Mouse (Mus musculus): Measurements from ENCODE around the gene Slc26a1. TPM values are rescaled to one million over a fixed set of nuclear protein-coding genes. Genes with fewer than 3 reads are reported as not detected.
A peak's percentile ranks its signal among the peaks of the same experiment; 100 is the strongest.

The Slc26a1 gene
- polyA plus RNA-seq, 1 experiment from 2014 or later = 2.2 TPM

DNA sequence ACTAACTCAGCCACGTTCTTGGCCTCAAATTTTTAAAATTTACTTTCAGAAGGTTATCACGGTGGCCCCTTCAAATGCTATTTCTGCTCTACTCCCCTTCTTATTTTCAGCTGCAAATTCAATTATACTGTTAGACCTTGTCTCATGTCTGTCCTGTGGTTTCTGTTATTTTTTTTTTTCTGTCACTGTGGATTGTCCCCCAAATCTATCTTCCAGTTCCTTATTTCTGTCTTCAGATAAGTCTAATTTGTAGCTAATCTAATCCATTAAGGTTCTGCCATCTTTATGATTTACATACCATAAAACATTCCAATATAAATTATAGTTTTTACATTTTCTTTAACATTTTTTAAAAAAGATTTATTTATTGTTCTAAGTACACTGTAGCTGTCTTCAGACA lies 8.0 kb downstream of the Slc26a1 start:
- Histone ChIP-seq H3K27ac (replicated peaks) (no peak overlapping the region), H3K9ac (no peak overlapping the region), H3K27me3 (no peaks in the 10 kb centered on the region; the same call in 1 of the 2 replicates), H3K4me1 (replicated peaks) (peaks cover 21% of the 10 kb centered on the region), H3K9me3 (no peaks in the 10 kb centered on the region), H3K36me3 (peaks cover 10% of the 10 kb centered on the region), H3K4me3 (no peak overlapping the region), H3K4me2 (no peak overlapping the region)
- no peak for ATAC-seq (ENCODE audit: low read depth)
- WGBS = 81% methylated on average over 2 of the region's 2 CpGs

DNA sequence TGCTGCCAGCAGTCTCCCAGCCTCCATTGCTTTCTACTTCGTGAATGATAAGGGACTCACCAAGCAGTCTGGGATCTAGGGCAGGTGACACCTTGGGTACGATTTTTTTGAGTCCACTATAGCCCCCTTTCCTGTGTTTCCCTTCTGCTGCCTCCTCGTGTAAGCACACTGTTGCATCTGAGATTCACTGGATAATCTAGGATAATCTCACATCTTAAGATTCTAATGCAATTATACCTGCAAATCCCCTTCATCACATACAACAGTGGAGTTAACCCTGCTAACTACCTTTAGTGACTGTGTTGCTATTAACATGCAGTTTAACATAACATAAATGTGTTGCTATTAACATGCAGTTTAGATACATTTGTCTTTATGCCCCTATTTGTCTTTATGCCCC lies 10.3 kb downstream of the Slc26a1 start:
- H3K9me3 ChIP-seq = no peaks in the 10 kb centered on the region
- no peak overlapping the region for H3K9ac ChIP-seq
- no peaks in the 10 kb centered on the region for H3K36me3 ChIP-seq
- no peak overlapping the region for H3K4me3 ChIP-seq
- peaks cover 21% of the 10 kb centered on the region for H3K4me1 ChIP-seq (replicated peaks)
- no peak for ATAC-seq (ENCODE audit: low read depth)
- no peak overlapping the region for H3K27ac ChIP-seq (replicated peaks)
- WGBS = 46% methylated on average over 3 of the region's 3 CpGs
- H3K4me2 ChIP-seq = no peak overlapping the region
- H3K27me3 ChIP-seq = no peaks in the 10 kb centered on the region; the same call in 1 of the 2 replicates

DNA sequence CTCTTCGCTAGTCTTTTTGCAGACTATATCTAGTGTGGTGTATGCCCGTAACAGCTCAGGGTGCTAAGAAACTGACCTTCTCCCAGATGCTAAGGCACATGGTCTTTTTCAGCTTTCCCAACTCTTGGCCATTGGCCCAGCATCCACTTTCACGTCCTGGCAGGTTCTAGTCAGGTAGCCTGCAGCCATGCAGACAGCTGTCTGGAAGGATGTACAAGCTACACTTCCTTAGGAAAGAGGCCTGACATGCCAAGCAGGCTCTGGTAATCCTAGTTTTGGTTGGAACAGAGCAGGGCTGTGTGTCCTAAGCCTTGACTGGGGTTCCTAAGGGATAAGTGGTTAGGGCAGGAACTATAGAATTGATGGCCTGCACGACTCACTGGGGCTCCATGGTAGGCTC lies 12.6 kb downstream of the Slc26a1 start:
- no peak overlapping the region for H3K4me2 ChIP-seq
- no peak overlapping the region for H3K4me3 ChIP-seq
- no peak overlapping the region for H3K27ac ChIP-seq (replicated peaks)
- no peaks in the 10 kb centered on the region for H3K9me3 ChIP-seq
- ATAC-seq (ENCODE audit: low read depth) = no peak
- peaks cover 25% of the 10 kb centered on the region for H3K4me1 ChIP-seq (replicated peaks)
- WGBS = 86% methylated on average over 4 of the region's 4 CpGs
- H3K27me3 ChIP-seq = no peaks in the 10 kb centered on the region; the same call in 1 of the 2 replicates
- H3K9ac ChIP-seq = no peak overlapping the region
- peaks cover 9% of the 10 kb centered on the region for H3K36me3 ChIP-seq

DNA sequence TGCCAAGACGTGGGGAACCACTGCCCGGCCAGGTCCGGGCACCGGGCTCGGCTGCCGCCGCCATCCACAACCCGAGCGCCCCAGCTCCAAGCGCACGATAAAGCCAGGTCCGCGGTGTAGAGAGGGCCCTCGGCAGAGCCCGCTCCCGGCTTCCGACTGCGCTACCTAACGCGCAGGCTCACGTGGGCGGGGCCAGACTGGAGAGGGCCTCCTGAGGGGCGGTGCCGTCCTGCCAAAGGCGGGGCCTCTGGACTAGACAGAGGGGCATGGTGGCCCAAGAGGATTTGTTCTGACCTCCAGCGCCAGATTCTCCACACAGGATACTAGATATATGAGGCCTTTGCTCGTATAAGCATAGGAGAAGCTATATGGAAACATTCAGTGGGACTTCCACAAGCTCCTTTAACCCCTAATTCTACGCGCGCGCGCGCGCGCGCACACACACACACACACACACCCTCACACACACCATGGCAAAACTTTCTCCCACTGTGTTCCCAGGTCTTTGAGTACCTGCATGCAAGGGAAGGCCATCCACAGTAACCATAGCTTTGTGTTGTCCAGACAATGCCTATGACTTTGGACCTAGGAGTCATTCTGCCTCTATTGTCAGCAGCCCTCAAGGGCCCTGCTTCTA lies 14.6 kb downstream of the Slc26a1 start:
- Histone ChIP-seq H3K27me3 (no peaks in the 10 kb centered on the region), H3K27ac (replicated peaks) (peak overlapping the region; percentile 50; the same call in 1 of the 2 replicates), H3K4me1 (replicated peaks) (peaks cover 25% of the 10 kb centered on the region), H3K9me3 (no peaks in the 10 kb centered on the region), H3K36me3 (peaks cover 28% of the 10 kb centered on the region), H3K4me2 (peak overlapping the region; percentile 71), H3K4me3 (peak overlapping the region; percentile 76), H3K9ac (peak overlapping the region; percentile 93)
- peak; percentile 98 for ATAC-seq (ENCODE audit: low read depth)
- WGBS = 11% methylated on average over 36 of the region's 36 CpGs

DNA sequence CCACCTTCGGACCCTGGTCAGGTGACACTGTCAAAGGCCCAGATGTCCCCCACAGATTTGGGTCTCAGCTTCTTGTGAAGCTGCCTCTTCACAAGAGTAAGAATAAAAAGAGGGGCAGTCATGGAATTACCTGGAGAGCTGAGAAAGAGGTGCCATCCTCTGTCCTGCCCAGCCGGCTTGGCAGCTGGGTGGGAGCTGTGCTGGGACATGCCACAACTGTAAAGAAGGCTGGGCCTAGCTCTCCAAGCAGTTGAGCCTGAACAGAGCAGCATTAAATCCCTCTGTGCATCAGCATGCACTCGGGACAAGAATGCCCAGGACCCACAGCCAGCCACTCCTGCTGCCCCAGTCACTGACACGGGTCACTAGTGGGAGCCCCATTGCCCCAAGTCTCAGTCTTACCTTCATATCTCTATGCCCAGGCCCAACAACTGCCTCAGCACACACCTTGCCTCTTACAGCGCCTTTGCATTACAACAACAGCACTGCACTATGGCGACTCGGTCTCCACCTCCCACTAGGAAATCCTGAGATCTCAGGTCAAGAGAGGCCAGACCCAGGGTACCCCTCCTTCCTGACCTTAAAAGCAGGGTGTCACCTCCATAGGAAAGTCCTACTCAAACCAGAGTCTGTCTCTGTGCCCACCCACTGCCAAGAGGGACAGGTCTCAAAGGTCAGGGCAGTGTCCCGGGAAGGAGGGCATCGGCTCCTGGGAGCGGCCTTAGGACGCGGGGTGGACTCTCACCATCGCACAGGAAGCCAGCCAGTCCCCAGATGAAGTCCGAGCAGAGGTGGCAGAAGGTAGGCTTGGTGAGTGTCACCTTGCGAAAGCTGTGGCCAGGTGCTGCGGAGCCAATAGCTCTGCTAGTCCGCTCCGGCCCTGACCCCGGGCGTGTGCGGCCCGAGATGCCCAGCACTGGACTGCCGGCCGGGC lies 15.4 kb downstream of the Slc26a1 start, which contains the start of gene Idua:
Gene Idua (plus strand): TSS at position 634 of the 934 bp plus-strand sequence.
- peak within 1 kb of the TSS; percentile 76 for H3K4me3 ChIP-seq
- peaks cover 36% of the 10 kb centered on the region for H3K36me3 ChIP-seq
- WGBS = 9% methylated on average over 24 of the region's 24 CpGs
- H3K9me3 ChIP-seq = no peaks in the 10 kb centered on the region
- peaks cover 25% of the 10 kb centered on the region for H3K4me1 ChIP-seq (replicated peaks)
- peak within 1 kb of the TSS; percentile 50; the same call in 1 of the 2 replicates for H3K27ac ChIP-seq (replicated peaks)
- no peaks in the 10 kb centered on the region for H3K27me3 ChIP-seq
- peak within 1 kb of the TSS; percentile 71 for H3K4me2 ChIP-seq
- peak; percentile 59 for ATAC-seq (ENCODE audit: low read depth)
- peak within 1 kb of the TSS; percentile 93 for H3K9ac ChIP-seq

DNA sequence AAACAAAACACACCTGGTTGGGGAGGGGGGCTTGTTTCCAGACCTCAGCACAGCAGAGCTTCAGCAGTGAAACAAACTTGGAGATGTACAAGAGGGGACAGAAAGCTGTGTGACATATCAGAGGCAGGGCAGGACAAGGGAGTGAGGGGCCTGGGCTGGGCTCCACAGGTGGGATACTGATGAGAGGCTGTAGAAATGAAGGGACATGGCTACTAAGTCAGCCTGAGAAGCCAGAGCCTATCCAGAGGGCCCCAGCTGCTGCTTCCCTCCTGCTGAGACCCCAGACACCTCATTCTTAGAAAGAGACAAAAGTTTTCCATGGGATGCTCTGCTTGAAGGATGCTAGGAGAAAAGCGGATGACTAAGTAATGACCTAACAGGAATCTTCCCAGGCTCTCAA lies 16.8 kb downstream of the Slc26a1 start:
- peaks cover 25% of the 10 kb centered on the region for H3K4me1 ChIP-seq (replicated peaks)
- H3K9ac ChIP-seq = 0 out of 2 replicates have a peak overlapping the region, but pooled peaks have one; percentile 12
- WGBS = 76% methylated on average over 1 of the region's 1 CpGs
- peaks cover 50% of the 10 kb centered on the region for H3K36me3 ChIP-seq
- 0 out of 2 replicates have a peak overlapping the region, but pooled peaks have one; percentile 71 for H3K4me2 ChIP-seq
- no peak overlapping the region for H3K4me3 ChIP-seq
- no peaks in the 10 kb centered on the region for H3K27me3 ChIP-seq
- H3K9me3 ChIP-seq = no peaks in the 10 kb centered on the region
- ATAC-seq (ENCODE audit: low read depth) = no peak
- no peak overlapping the region for H3K27ac ChIP-seq (replicated peaks)

DNA sequence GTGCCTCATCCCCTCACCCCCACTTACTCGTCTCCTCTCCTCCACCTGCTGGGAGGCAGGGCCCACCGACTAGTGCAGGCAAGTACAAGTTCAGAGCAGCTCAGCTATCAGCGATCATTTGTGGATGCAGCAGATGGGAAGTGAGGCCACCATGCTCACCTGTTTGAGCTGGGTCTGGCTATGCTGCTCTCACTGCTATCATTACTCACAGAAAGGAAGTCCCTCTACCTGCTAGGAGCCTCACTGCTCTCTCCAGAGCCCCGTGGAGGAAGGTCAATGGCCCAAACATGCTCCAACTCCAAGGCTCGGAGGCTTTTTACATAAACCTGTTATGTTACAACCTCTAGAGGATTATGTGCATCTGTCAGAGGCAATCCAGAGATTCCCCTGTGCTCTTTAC lies 18.0 kb downstream of the Slc26a1 start:
- ATAC-seq (ENCODE audit: low read depth) = no peak

DNA sequence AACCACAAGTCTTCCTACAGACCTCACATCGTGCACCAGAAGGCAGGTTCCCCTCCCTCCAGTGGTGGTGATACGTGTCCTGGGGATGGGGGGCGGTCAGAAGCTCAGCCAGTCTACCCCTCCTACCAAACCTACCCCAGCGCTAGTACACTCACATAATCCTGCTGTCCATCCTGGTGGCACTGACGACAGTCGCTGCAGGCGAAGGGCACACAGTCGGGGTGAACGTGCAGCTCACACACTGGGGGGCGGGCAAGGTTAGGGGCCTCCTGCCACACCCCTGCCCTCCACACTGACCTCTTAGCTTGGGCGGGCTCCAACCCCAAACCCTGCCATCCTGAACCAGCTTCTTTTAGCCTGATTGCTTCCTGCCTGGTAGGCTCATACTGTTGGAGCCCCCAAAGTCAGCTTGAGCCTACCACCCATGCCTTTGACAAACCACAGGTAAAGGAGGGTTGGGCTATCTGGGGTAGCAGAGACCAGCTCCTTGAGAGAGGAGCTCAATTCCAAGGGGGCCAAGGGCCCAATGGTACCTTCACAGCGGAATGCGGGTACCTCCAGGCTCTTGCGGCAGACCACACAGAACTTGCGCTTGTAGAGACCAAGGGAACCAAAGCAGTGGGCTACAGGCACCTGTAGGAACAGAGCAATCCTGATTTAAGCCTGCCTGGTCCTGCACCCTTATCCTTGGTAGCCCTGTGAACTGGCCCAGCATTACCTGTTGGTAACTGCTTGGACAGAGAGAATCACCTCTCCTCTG lies 19.3 kb downstream of the Slc26a1 start:
- Histone ChIP-seq H3K9me3 (no peaks in the 10 kb centered on the region), H3K27ac (replicated peaks) (no peak overlapping the region), H3K9ac (no peak overlapping the region), H3K36me3 (peaks cover 70% of the 10 kb centered on the region), H3K27me3 (no peaks in the 10 kb centered on the region), H3K4me1 (replicated peaks) (peaks cover 25% of the 10 kb centered on the region), H3K4me2 (no peak overlapping the region), H3K4me3 (no peak overlapping the region)
- ATAC-seq (ENCODE audit: low read depth) = no peak
- 96% methylated on average over 15 of the region's 15 CpGs for WGBS

More for the DNA sequence above, 18.0 kb downstream of the Slc26a1 start:
- Histone ChIP-seq H3K36me3 (peaks cover 62% of the 10 kb centered on the region), H3K27ac (replicated peaks) (no peak overlapping the region), H3K4me3 (no peak overlapping the region), H3K27me3 (no peaks in the 10 kb centered on the region), H3K4me2 (no peak overlapping the region), H3K9me3 (no peaks in the 10 kb centered on the region), H3K9ac (no peak overlapping the region), H3K4me1 (replicated peaks) (peaks cover 25% of the 10 kb centered on the region)
- WGBS = 81% methylated on average over 5 of the region's 5 CpGs

DNA sequence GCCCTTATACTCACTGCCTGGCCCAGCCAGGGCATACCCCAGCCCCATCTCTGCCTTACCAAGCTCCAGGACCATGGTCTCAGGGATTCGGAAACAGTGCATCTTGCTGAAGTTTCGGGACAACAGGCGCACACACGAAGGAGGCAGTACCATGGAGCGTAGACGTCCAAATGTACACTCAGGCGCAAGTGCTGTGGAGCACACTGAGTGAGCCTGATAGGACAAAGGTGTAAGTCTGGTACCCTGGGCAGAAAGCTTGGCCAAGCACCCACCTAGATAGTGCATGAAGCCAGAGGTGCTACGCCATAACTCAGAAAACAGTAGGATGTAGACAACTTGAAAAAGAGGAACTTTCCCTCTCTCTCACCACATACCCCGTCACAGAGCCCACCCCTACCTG lies 20.0 kb downstream of the Slc26a1 start:
- Histone ChIP-seq H3K27me3 (no peaks in the 10 kb centered on the region), H3K4me3 (no peak overlapping the region), H3K9me3 (no peaks in the 10 kb centered on the region), H3K9ac (no peak overlapping the region), H3K4me2 (no peak overlapping the region), H3K4me1 (replicated peaks) (peaks cover 22% of the 10 kb centered on the region), H3K36me3 (peaks cover 77% of the 10 kb centered on the region), H3K27ac (replicated peaks) (no peak overlapping the region)
- ATAC-seq (ENCODE audit: low read depth) = no peak
- WGBS = 94% methylated on average over 9 of the region's 9 CpGs

DNA sequence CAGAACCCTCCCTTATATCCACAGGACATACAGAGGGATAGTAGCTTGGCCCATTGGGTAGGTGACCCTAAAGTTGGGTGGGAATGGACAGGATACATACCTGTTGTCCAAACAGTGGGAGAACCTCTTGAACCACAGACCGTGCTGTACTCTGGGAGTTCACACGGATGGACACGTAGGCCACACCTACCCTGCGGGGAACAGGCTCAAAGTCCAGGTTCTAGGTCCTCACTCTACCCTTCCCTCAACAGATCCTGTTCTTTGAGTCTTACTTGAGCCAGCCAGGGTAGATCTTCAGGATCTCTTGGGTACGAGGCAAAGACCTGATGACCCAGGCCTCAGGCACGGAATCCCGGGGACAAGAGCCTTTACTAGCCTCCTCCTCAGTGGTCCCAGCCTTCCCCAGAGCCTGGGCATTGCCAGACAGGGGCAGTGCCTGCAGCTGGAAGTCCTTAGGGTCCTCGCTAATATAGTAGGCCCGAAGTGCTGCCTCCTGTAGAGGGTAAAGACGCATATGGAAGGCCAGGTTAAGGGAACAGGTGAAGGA lies 20.9 kb downstream of the Slc26a1 start:
- Histone ChIP-seq H3K36me3 (peaks cover 86% of the 10 kb centered on the region), H3K4me1 (replicated peaks) (peaks cover 16% of the 10 kb centered on the region), H3K27me3 (no peaks in the 10 kb centered on the region), H3K9ac (no peak overlapping the region), H3K4me3 (no peak overlapping the region), H3K4me2 (no peak overlapping the region), H3K27ac (replicated peaks) (no peak overlapping the region), H3K9me3 (no peaks in the 10 kb centered on the region)
- no peak for ATAC-seq (ENCODE audit: low read depth)
- 94% methylated on average over 10 of the region's 10 CpGs for WGBS

DNA sequence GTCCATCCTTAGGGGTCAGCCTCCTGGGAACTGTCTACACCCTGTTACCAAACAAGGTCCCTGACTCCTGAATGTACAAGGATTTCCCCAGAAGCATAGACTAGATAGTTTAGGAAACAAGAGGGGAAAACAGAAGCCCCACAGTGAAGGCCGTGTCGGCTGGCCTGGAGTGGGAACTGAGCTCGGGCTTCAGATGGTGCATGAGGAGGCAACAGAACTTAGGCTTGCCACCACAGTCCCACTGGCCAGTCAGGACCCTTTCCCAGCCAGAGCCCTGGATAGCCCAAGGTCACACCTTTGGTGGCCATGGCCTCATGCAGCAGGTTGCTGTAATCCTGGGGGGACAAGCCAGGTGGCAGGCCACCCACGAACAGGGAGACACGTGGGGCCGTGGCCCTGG lies 22.0 kb downstream of the Slc26a1 start:
- Histone ChIP-seq H3K9ac (no peak overlapping the region), H3K4me2 (no peak overlapping the region), H3K9me3 (no peaks in the 10 kb centered on the region), H3K36me3 (peaks cover 94% of the 10 kb centered on the region), H3K4me3 (no peak overlapping the region), H3K4me1 (replicated peaks) (peaks cover 6% of the 10 kb centered on the region; the same call in 1 of the 2 replicates), H3K27me3 (no peaks in the 10 kb centered on the region), H3K27ac (replicated peaks) (no peak overlapping the region)
- 87% methylated on average over 6 of the region's 6 CpGs for WGBS
- no peak for ATAC-seq (ENCODE audit: low read depth)

Measured in neural tube, embryonic 13.5 days (tissue).